Mouse (Mus musculus): ENCODE results near the gene Ccl11. TPM values are rescaled to one million over a fixed set of nuclear protein-coding genes. Genes with fewer than 3 reads are reported as not detected.

Ccl11 gene
- total RNA-seq, 1 experiment from 2014 or later, result not detected

GRCm38 (mm10) chr11:82110372-82111248 is 53.0 kb downstream of the Ccl11 start:
- ATAC-seq (replicated peaks; ENCODE audit: insufficient number of reproducible peaks, low FRiP score, low TSS enrichment, poor library complexity, severe bottlenecking), result no peak

Other genes with a start within 250 kb of the Ccl11 start
- not detected in 3 replicates for gene 5530401A14Rik, start 197.2 kb upstream of the Ccl11 start, total RNA-seq (2017)
- gene Asic2, start 89.4 kb upstream of the Ccl11 start, total RNA-seq (2017), result not detected in 3 replicates
- 3.4 to 5.0 TPM in 2 of 3 replicates, not detected in the other for gene Ccl2, start 22.3 kb upstream of the Ccl11 start, total RNA-seq (2017)
- not detected in 3 replicates for gene Gm17268, start 19.3 kb upstream of the Ccl11 start, total RNA-seq (2017)
- not detected in 3 replicates for gene Ccl7, start 12.1 kb upstream of the Ccl11 start, total RNA-seq (2017)
- not detected in 3 replicates for gene Ccl12, start 44.0 kb downstream of the Ccl11 start, total RNA-seq (2017)
- gene Ccl8, start 57.4 kb downstream of the Ccl11 start, total RNA-seq (2017), result not detected in 3 replicates
- gene Ccl1, start 247.9 kb downstream of the Ccl11 start, total RNA-seq (2017), result not detected in 3 replicates